Mouse (Mus musculus) embryonic facial prominence, embryonic 14.5 days (tissue): ENCODE results near the gene Filip1l. TPM values are rescaled to one million over a fixed set of nuclear protein-coding genes. Genes with fewer than 3 reads are reported as not detected.
A peak's percentile ranks its signal among the peaks of the same experiment; 100 is the strongest.

ENCODE experiments used
- ATAC-seq: fragments of 200-750 bp; cut with Nextera tagmentation; 2 replicates; pipeline ENCODE4 v1.8.0; 2017; ENCODE audit warnings: low read depth, moderate number of reproducible peaks, moderate TSS enrichment
- DNase-seq: peaks from one replicate; pipeline ENCODE4 v3.0.0-alpha.2; 2015; ENCODE audit warnings: low spot score
- H3K27ac ChIP-seq: fragments of 300-500 bp; sonication (generic); replicated peaks from 2 replicates; pipeline ENCODE4 v1.5.1; 2014; ENCODE audit warnings: low read depth, mild to moderate bottlenecking, low read length, moderate library complexity
- H3K27me3 ChIP-seq: fragments of 300-500 bp; sonication (generic); replicated peaks from 2 replicates; pipeline ENCODE4 v1.6.1; 2014; ENCODE audit warnings: low read length; ENCODE audit not compliant: control insufficient read depth, insufficient read depth
- H3K36me3 ChIP-seq: fragments of 300-500 bp; sonication (generic); 2 replicates; pipeline ENCODE4 v1.6.1; 2014; ENCODE audit warnings: low read length, mixed read lengths; ENCODE audit not compliant: control insufficient read depth, insufficient read depth
- H3K4me1 ChIP-seq: fragments of 300-500 bp; sonication (generic); 2 replicates; pipeline ENCODE4 v1.6.1; 2014; ENCODE audit warnings: antibody characterized with exemption, low read length; ENCODE audit not compliant: control insufficient read depth, insufficient read depth
- H3K4me2 ChIP-seq: fragments of 300-500 bp; sonication (generic); 2 replicates; pipeline ENCODE4 v1.6.1; 2014; ENCODE audit warnings: low read depth, mild to moderate bottlenecking, low read length, moderate library complexity, mixed read lengths
- H3K4me3 ChIP-seq: fragments of 300-500 bp; sonication (generic); 2 replicates; pipeline ENCODE4 v1.5.1; 2014; ENCODE audit warnings: low read depth, mild to moderate bottlenecking, low read length
- H3K9ac ChIP-seq: fragments of 300-500 bp; sonication (generic); 2 replicates; pipeline ENCODE4 v1.6.1; 2014; ENCODE audit warnings: low read depth, mild to moderate bottlenecking, low read length, moderate library complexity, mixed read lengths
- H3K9me3 ChIP-seq: fragments of 300-500 bp; sonication (generic); 2 replicates; pipeline ENCODE4 v1.6.1; 2016; ENCODE audit warnings: low read length; ENCODE audit not compliant: control insufficient read depth
- WGBS: fragments of 180-500 bp; shearing (Covaris S2); extraction: QIAGEN DNeasy Blood & Tissue Kit; methylation state at CpG from one replicate; pipeline ENCODE4 v1.1.7; 2014; 5-methylcytosine and 5-hydroxymethylcytosine counted together
- polyA plus RNA-seq: library from polyadenylated mRNA; unstranded; fragments of >200 nt; fragmentation: Nextera tagmentation; extraction: Ambion mirVana; gene quantifications from 2 replicates; pipeline ENCODE4 v1.2.1, GENCODE M21; 2014

Filip1l gene
- polyA plus RNA-seq, 1 experiment from 2014 or later = 30.2 TPM

DNA sequence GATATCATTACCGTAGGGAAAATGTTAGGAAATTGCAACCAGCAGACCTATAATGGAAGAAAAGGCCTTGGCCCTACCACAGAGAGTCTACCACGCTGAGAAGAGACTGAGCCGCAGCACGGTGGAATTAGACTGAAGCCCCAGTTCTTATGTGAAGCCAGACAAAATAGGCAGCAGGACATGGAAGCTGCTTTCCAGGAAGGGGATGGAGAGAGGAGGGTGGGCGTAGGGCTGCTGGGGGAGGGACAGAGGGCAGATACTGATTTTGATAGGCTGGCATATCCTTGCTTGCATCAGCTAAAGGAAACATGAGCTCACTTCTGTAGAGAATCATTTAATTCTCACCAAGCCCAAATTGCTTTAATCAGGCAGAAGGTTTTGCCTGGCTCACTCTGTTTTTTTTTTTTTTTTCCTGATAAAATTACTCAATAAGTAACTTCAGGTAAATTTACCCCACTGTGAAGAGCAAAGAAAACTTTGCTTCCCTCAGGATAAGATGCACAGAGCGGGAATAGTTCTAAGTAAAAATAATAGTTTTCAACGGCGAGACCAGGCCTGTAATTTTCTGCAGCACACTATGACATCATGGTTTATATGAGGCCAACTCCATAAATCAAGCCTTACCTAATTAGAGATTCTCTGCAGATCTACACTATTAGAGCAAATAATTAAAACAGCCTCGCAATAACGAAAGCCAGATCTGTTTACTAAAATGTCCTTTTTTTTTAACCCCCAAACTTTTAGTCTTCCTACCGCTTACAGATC, 84.8 kb downstream of the Filip1l start:
- H3K4me1 ChIP-seq = peaks cover 14% of the 10 kb centered on the region
- no peaks in the 10 kb centered on the region for H3K36me3 ChIP-seq
- H3K4me2 ChIP-seq = peak overlapping the region; percentile 2; the same call in 1 of the 2 replicates
- H3K27me3 ChIP-seq = no peaks in the 10 kb centered on the region
- H3K9ac ChIP-seq = no peak overlapping the region
- ATAC-seq = peak; percentile 85
- peak overlapping the region; percentile 79 for H3K27ac ChIP-seq
- H3K4me3 ChIP-seq = no peak overlapping the region
- WGBS = 32% methylated on average over 11 of the region's 11 CpGs
- no peaks in the 10 kb centered on the region for H3K9me3 ChIP-seq
- DNase-seq = peak; percentile 75

DNA sequence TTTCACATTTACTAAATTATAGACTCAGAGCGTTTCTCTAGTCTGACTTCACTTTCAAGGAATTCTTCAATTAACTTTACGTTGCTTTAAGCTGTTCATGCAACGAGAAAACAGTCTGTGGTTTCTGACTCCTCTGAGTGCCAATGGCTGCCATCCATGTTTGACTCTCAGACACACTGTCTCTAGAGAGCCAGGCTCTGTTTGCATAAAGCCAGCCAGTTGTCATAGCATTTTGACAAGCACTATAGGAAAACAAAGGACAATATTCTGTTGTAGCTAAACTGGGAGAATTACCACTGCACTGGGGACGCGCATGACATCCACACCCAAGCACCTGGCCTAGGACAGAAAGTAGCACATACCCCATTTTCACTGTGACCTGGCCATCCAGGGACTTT, 85.4 kb downstream of the Filip1l start:
- Histone ChIP-seq H3K36me3 (no peaks in the 10 kb centered on the region), H3K4me3 (no peak overlapping the region), H3K9ac (no peak overlapping the region), H3K4me1 (peaks cover 14% of the 10 kb centered on the region), H3K27ac (peak overlapping the region; percentile 79), H3K9me3 (no peaks in the 10 kb centered on the region), H3K27me3 (no peaks in the 10 kb centered on the region), H3K4me2 (no peak overlapping the region; the same call in 1 of the 2 replicates)
- ATAC-seq (peak; percentile 53), DNase-seq (peak; percentile 80)
- WGBS = 44% methylated on average over 5 of the region's 5 CpGs

DNA sequence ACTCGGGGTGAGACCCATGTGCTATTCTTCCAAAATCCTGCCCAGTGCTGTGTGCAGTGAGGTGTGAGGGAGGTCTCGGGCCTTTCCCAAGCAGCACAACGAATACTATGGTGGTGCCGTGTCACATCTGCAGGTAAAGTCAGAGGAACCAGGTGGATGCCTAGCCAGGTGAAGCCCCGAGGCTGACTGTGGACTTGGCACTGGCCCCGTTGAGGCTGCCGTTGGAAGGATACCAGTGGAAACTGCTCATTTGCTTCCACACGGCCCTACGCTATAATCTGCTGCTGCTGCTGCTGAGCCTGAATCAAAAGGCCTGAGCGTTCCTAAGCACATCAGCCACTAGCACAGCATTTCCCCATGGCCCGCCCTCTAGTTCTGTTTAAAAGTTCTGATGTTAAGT, 86.3 kb downstream of the Filip1l start:
- Histone ChIP-seq H3K27ac (no peak overlapping the region; the same call in 1 of the 2 replicates), H3K4me3 (no peak overlapping the region), H3K4me2 (no peak overlapping the region), H3K9ac (no peak overlapping the region), H3K36me3 (no peaks in the 10 kb centered on the region), H3K4me1 (peaks cover 14% of the 10 kb centered on the region), H3K9me3 (no peaks in the 10 kb centered on the region), H3K27me3 (no peaks in the 10 kb centered on the region)
- 75% methylated on average over 11 of the region's 11 CpGs for WGBS
- ATAC-seq (no peak), DNase-seq (no peak)

DNA sequence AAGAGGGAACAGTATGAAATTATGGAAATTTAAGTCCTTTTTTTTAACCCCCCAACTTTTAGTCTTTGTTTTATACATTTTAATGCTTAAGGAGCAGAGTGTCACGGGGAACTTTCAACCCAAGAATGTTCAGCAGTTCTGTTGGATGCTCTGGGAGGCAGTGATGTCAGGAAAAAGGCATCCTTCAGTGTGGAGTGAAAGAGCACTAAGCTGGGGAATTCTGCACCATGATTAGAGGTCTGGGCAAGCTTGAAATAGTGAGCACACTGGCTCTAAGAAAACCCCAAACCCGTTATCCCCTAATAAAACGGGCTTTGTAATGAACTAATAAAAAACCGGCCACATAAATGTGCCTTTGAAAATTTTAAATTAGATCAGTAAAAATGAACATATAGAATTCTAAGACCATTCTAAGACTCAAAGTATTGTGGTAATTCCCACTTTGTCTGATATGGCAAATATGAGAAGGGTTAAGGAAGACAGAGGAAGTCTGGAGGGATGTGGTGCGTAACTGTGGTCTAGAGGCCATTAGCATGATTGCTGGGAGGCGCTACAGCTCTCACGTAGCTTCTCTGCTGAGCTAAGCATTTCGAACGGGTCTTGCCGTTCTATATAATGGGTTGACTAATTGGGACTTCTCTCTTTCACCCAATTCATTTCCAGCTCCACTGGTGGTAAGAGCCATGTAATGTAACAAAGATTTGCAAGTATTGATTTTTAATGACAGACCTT, 88.0 kb downstream of the Filip1l start:
- no peak overlapping the region; the same call in 1 of the 2 replicates for H3K27ac ChIP-seq
- no peaks in the 10 kb centered on the region for H3K36me3 ChIP-seq
- DNase-seq = no peak
- no peak overlapping the region for H3K9ac ChIP-seq
- no peaks in the 10 kb centered on the region for H3K27me3 ChIP-seq
- H3K4me1 ChIP-seq = peaks cover 16% of the 10 kb centered on the region
- H3K4me3 ChIP-seq = no peak overlapping the region
- H3K4me2 ChIP-seq = no peak overlapping the region
- H3K9me3 ChIP-seq = no peaks in the 10 kb centered on the region
- WGBS = 78% methylated on average over 10 of the region's 10 CpGs
- no peak for ATAC-seq

DNA sequence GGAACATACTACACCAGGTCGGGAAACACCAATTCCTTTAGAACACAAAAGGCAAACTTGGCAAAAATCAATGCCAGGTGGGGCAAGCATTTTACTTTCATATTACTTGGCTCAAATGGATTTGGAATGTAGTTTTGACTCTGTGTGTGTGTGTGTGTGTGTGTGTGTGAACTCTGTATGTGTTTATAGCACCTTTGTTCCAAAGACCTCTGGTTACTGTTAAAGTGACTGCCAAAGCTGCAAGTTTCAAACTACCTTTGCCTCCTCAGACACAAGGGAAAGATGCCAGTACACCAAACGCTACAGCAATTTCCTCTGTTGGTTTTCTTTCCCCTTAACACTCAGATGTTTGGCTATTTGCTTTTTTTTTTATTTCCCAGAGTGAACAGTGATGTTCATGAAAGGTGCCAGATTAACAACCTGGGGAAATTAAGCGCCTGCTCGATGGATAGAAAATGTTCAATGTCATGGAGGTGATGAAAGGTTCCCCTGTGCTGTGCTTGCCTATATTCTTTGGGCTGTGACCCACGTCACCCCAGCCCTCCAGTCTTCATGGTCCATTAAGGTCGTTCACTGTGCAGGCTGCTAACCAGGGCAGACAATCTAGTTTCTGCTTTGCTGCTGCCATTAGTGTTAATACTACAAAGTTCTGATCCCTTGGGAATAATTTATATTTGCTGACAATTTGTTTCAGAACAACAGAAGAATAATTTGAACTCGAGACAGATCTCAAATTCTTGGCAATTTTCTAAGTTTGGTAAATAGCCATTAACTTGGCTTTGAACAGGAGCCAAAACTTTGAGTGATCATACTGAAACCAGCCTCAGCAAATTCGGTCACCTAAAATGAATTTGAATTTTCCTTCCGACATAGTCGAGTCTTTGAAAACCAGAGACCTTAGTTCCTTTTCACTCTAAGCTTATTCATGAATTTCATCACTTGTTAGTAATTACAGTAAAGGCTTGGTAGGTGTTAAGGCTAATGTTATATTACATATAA, 92.5 kb downstream of the Filip1l start:
- Histone ChIP-seq H3K9me3 (peaks cover 12% of the 10 kb centered on the region), H3K4me1 (peaks cover 14% of the 10 kb centered on the region), H3K27ac (peak overlapping the region; percentile 50; the same call in 1 of the 2 replicates), H3K4me3 (no peak overlapping the region), H3K9ac (no peak overlapping the region), H3K27me3 (no peaks in the 10 kb centered on the region), H3K4me2 (no peak overlapping the region), H3K36me3 (no peaks in the 10 kb centered on the region)
- DNase-seq = no peak
- 45% methylated on average over 10 of the region's 10 CpGs for WGBS
- no peak for ATAC-seq

DNA sequence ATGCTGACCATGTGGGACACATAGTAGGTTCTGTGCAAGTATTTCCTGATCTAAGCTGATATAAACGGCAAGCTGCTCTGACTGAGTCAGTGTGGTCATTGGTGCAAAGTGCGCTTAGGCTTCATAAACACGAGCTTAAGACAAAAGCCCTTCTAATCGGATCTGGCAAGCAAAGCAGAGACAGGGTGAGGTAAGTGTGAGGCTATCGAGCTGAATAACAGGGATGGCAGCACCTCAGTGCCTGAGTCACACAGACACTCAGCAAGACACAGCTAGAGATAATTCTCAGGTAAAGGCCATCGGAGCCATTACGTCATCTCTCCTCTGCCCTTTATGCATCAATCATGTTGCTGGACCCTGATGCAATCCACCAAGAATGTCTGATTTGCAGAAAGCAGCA, 100.1 kb downstream of the Filip1l start:
- Histone ChIP-seq H3K27ac (no peak overlapping the region), H3K4me3 (no peak overlapping the region), H3K27me3 (no peaks in the 10 kb centered on the region), H3K4me2 (no peak overlapping the region), H3K4me1 (peaks cover 6% of the 10 kb centered on the region; the same call in 1 of the 2 replicates), H3K9ac (no peak overlapping the region), H3K9me3 (peaks cover 8% of the 10 kb centered on the region), H3K36me3 (no peaks in the 10 kb centered on the region)
- WGBS = 61% methylated on average over 7 of the region's 7 CpGs
- no peak for DNase-seq
- no peak; the same call in 1 of the 2 replicates for ATAC-seq

DNA sequence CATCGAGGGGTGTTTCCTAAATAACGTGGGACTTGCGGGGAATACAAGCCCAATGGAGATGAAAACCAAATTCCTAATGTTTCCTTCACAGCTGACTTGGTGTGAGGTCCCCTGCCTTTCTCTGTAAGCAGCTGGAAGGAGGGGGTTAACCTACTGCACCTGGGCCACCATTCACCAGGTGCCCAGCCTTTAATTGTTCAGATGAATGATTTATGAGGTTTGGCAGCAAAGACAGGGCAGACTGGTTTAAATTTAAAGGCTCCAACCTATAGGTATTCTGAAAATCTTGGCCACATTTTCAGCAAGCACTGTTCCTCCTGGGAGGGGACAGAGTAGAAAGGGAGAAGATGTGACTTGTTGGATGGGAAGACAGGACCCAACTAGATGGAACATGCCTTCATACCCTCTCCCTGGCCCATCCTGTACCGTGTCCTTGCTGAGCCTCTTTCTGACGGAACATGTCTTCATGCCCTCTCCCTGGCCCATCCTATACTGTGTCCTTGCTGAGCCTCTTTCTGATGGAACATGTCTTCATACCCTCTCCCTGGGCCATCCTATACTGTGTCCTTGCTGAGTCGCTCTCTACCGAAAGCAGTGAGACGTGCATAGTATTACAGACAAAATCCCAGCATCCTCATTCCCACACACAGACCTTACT, 101.3 kb downstream of the Filip1l start:
- ATAC-seq = 0 out of 2 replicates have a peak, but pooled peaks have one; percentile 41
- no peak overlapping the region for H3K4me3 ChIP-seq
- DNase-seq = no peak
- WGBS = 87% methylated on average over 8 of the region's 8 CpGs
- no peaks in the 10 kb centered on the region for H3K27me3 ChIP-seq
- H3K9me3 ChIP-seq = no peaks in the 10 kb centered on the region
- no peaks in the 10 kb centered on the region for H3K36me3 ChIP-seq
- no peak overlapping the region for H3K9ac ChIP-seq
- no peak overlapping the region for H3K4me2 ChIP-seq
- peaks cover 6% of the 10 kb centered on the region; the same call in 1 of the 2 replicates for H3K4me1 ChIP-seq
- H3K27ac ChIP-seq = no peak overlapping the region
